Mouse (Mus musculus) olfactory bulb, adult 2 months (tissue): ENCODE results near the gene Nop58.

Source experiments
- CTCF ChIP-seq: fragments of 200-500 bp; IDR thresholded peaks from 2 replicates; pipeline ENCODE4 v1.5.1; 2012; ENCODE audit warnings: low read depth, mild to moderate bottlenecking, low read length, moderate library complexity; ENCODE audit not compliant: insufficient read depth
- POLR2A ChIP-seq: fragments of 200-500 bp; IDR thresholded peaks from 2 replicates; pipeline ENCODE4 v1.6.1; 2012; ENCODE audit warnings: mild to moderate bottlenecking, low read depth, low read length, moderate library complexity; ENCODE audit not compliant: insufficient read depth

DNA sequence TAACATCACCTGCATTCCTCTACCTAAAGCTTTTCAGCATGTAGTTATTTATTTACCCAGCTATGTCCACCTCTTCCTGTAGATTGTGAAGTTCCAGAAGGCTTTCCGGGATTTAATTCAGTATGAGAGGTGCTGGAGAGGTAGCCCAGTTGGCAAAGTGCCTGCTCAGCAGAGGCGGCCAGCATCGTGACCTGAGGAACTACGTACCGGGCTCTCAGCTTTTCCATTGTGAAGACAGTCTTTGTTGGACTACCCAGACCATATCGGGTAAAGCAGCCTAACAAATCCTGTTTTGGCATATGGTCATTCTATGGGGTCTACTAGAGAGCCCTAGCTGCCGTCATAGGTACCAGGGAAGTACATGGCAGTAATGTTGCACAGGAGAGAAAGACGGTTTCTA is 45.3 kb downstream of the Nop58 start:
- TF ChIP-seq POLR2A (no peak), CTCF (no peak)
